Mouse (Mus musculus): Measurements from ENCODE around the gene Zranb1. TPM values are rescaled to one million over a fixed set of nuclear protein-coding genes. Genes with fewer than 3 reads are reported as not detected.

Zranb1 gene
- total and polyA plus RNA-seq, 3 experiments: 8.2 to 37.2 (median 31.5) TPM

- intact Hi-C loops (cut with DNase I): no loop called here
- WGBS: 89% methylated on average over 1 of the region's 1 CpGs
- TF ChIP-seq CTCF (IDR thresholded peaks at IDR 0.05) (no peak), EP300 (IDR thresholded peaks at IDR 0.05; ENCODE audit: insufficient read depth, low read depth, low read length) (no peak), POLR2A (IDR thresholded peaks at IDR 0.05; ENCODE audit: insufficient read depth, low read depth, low read length) (no peak)
Observed at GRCm38 (mm10) chr7:132893336-132893735, 37.6 kb upstream of the Zranb1 start.

DNA sequence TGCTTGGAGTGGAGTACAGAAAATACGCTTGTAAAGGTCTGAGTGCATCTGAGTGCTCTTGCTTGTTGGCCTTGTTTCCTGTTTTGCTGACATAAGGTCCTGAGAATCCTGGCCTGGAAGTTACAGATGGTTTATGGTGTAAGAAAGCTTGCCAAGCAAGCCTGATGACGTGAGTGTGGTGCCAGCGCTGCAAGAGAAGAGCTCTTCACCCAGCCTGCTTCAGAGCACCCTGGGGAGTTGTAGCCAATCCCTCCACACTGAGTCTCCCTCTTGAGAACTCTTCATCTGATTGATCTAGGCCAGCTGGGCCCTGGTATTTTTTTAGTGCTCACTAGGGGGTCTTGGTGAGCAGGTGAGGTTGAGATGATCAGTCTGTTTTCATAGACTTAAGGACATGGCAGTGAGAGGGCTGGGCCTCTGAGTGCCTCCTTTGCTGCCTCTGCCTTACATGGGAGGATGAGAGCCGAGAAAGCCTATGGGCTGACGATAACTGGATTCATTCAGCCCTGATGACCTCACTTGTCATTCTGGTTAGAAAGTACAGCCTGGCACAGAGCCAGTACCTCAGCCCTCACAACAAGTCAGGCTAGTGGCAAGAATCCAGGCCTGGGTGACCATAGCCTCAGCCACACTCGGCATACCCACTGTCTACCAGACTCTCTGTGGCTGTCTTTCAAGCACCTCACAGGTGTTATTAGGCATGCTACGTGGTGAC lies 35.9 kb upstream of the Zranb1 start:
- Histone ChIP-seq H3K4me1 (ENCODE audit: control insufficient read depth, insufficient read depth, low read length) (peaks cover 7% of the 10 kb centered on the region; the same call in 1 of the 2 replicates), H3K9ac (ENCODE audit: low read depth, low read length) (no peak overlapping the region), H3K27ac (peak overlapping the region; percentile 78), H3K36me3 (ENCODE audit: control insufficient read depth, insufficient read depth, low read length) (no peaks in the 10 kb centered on the region), H3K27me3 (ENCODE audit: control insufficient read depth, insufficient read depth, low read length) (no peaks in the 10 kb centered on the region), H3K79me2 (replicated peaks; ENCODE audit: control insufficient read depth, insufficient read depth, low read length) (no peaks in the 10 kb centered on the region), H3K4me3 (no peak overlapping the region)
- DNase-seq: peak in 1 of 2 experiments; percentile 44
- 29% methylated on average over 7 of the region's 7 CpGs for WGBS
- intact Hi-C loops (cut with DNase I): loop anchor here (5.0 kb wide), 1 partner anchor 238 kb away; no protein-coding TSS in a partner anchor
- TF ChIP-seq POLR2A (IDR thresholded peaks at IDR 0.05; ENCODE audit: insufficient read depth, low read depth, low read length) (no peak), EP300 (IDR thresholded peaks at IDR 0.05; ENCODE audit: insufficient read depth, low read depth, low read length) (no peak), CTCF (IDR thresholded peaks at IDR 0.05) (no peak)

More at GRCm38 (mm10) chr7:132893336-132893735, 37.6 kb upstream of the Zranb1 start:
- no peaks in the 10 kb centered on the region for H3K36me3 ChIP-seq (ENCODE audit: control insufficient read depth, insufficient read depth, low read length)
- no peaks in the 10 kb centered on the region for H3K79me2 ChIP-seq (replicated peaks; ENCODE audit: control insufficient read depth, insufficient read depth, low read length)
- no peak overlapping the region for H3K27ac ChIP-seq
- H3K4me3 ChIP-seq: no peak overlapping the region
- no peaks in the 10 kb centered on the region for H3K27me3 ChIP-seq (ENCODE audit: control insufficient read depth, insufficient read depth, low read length)
- H3K4me1 ChIP-seq (ENCODE audit: control insufficient read depth, insufficient read depth, low read length): peaks cover 7% of the 10 kb centered on the region; the same call in 1 of the 2 replicates
- no peak for DNase-seq
- no peak overlapping the region for H3K9ac ChIP-seq (ENCODE audit: low read depth, low read length)

DNA sequence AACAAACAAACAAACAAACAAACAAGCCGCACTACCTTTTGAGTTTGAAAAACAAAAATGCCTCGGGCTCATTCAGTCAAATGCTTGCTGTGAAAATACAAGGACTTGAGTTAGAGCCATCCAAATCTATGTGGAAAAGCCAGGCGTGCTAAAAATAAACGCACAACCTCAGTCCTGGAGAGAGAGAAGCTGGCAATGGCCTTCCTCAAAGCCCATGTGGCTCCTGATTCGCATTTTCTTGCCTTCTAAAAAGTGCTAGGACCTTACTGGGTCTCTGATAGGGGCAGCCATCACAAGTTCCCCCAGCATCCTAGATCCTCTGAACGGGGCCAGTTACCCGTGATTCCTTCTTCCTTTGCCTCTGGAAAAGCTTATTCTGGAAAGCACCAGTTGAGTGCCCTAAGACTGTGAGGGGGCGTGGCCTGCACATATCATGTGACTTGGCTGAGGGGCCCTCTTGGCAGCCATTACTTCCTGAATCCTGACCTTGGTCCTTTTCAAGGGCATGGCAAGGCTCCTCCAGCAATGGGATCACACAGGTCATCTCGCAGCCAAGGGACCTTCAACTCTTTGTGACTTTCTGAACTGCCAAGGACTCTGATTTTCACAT lies 34.6 kb upstream of the Zranb1 start:
- Histone ChIP-seq H3K36me3 (ENCODE audit: control insufficient read depth, insufficient read depth, low read length) (no peaks in the 10 kb centered on the region), H3K27ac (peak overlapping the region; percentile 78), H3K27me3 (ENCODE audit: control insufficient read depth, insufficient read depth, low read length) (no peaks in the 10 kb centered on the region), H3K79me2 (replicated peaks; ENCODE audit: control insufficient read depth, insufficient read depth, low read length) (no peaks in the 10 kb centered on the region), H3K4me3 (no peak overlapping the region), H3K4me1 (ENCODE audit: control insufficient read depth, insufficient read depth, low read length) (peaks cover 7% of the 10 kb centered on the region; the same call in 1 of the 2 replicates), H3K9ac (ENCODE audit: low read depth, low read length) (no peak overlapping the region)
- 50% methylated on average over 9 of the region's 9 CpGs for WGBS
- DNase-seq: peak; percentile 40 to 43
- intact Hi-C loops (cut with DNase I): loop anchor here (5.0 kb wide), 1 partner anchor 239 kb away; no protein-coding TSS in a partner anchor
- no peak for TF ChIP-seq POLR2A (IDR thresholded peaks at IDR 0.05; ENCODE audit: insufficient read depth, low read depth, low read length)
- TF ChIP-seq EP300 (IDR thresholded peaks at IDR 0.05; ENCODE audit: insufficient read depth, low read depth, low read length): no peak
- no peak for TF ChIP-seq CTCF (IDR thresholded peaks at IDR 0.05)

DNA sequence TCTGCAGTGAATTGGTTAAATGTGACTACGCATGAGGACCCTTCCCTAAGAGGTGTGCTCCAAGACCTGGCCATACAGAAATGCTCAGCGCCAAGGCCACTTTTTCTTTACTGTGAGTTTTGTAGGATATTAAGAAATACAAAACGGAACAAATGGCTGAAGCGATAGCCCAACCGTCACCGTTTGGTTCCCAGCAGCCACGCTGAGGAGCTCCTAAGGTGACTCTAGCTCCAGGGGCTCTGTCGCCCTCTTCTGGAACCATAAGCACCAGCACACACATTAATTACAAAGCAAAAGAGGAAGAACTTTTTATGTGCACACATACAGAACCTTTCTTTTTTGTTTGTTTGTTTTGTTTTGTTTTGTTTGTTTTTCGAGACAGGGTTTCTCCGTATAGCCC lies 33.7 kb upstream of the Zranb1 start:
- Histone ChIP-seq H3K36me3 (ENCODE audit: control insufficient read depth, insufficient read depth, low read length) (no peaks in the 10 kb centered on the region), H3K9ac (ENCODE audit: low read depth, low read length) (no peak overlapping the region), H3K4me1 (ENCODE audit: control insufficient read depth, insufficient read depth, low read length) (peaks cover 6% of the 10 kb centered on the region; the same call in 1 of the 2 replicates), H3K4me3 (no peak overlapping the region), H3K27ac (no peak overlapping the region; the same call in 1 of the 2 replicates), H3K79me2 (replicated peaks; ENCODE audit: control insufficient read depth, insufficient read depth, low read length) (no peaks in the 10 kb centered on the region), H3K27me3 (ENCODE audit: control insufficient read depth, insufficient read depth, low read length) (no peaks in the 10 kb centered on the region)
- TF ChIP-seq CTCF (IDR thresholded peaks at IDR 0.05) (peak; percentile 23), POLR2A (IDR thresholded peaks at IDR 0.05; ENCODE audit: insufficient read depth, low read depth, low read length) (no peak)
- intact Hi-C loops (cut with DNase I): loop anchor here (5.0 kb wide), 1 partner anchor 240 kb away; no protein-coding TSS in a partner anchor
- WGBS: 92% methylated on average over 10 of the region's 10 CpGs
- no peak for DNase-seq

- H3K9ac ChIP-seq (ENCODE audit: low read depth, low read length): no peak overlapping the region
- no peaks in the 10 kb centered on the region for H3K79me2 ChIP-seq (replicated peaks; ENCODE audit: control insufficient read depth, insufficient read depth, low read length)
- no peak for DNase-seq
- H3K27ac ChIP-seq: no peak overlapping the region
- peaks cover 4% of the 10 kb centered on the region; the same call in 1 of the 2 replicates for H3K4me1 ChIP-seq (ENCODE audit: control insufficient read depth, insufficient read depth, low read length)
- no peaks in the 10 kb centered on the region for H3K27me3 ChIP-seq (ENCODE audit: control insufficient read depth, insufficient read depth, low read length)
- TF ChIP-seq CTCF (IDR thresholded peaks at IDR 0.05) (peak; percentile 78), POLR2A (IDR thresholded peaks at IDR 0.05; ENCODE audit: insufficient read depth, low read depth, low read length) (no peak)
- H3K4me3 ChIP-seq: no peak overlapping the region
- WGBS: 88% methylated on average over 2 of the region's 2 CpGs
- H3K36me3 ChIP-seq (ENCODE audit: control insufficient read depth, insufficient read depth, low read length): no peaks in the 10 kb centered on the region
- intact Hi-C loops (cut with DNase I): loop anchor here (5.0 kb wide), 1 partner anchor 241 kb away; no protein-coding TSS in a partner anchor
Observed at GRCm38 (mm10) chr7:132898234-132898633, 32.7 kb upstream of the Zranb1 start.

Data from heart, adult 2 months (tissue).